Mouse (Mus musculus): ENCODE data around the gene Tmem167. TPM values are rescaled to one million over a fixed set of nuclear protein-coding genes. Genes with fewer than 3 reads are reported as not detected.
"Not testable (repeated sequence)": the region's sequence is repeated elsewhere in the genome, so short reads cannot be mapped to it uniquely, and the experiment has no call there.

Tmem167 gene
- 1 to 10 TPM; 4.6 to 6.4 (median 5.6) TPM for total RNA-seq (2022)

DNA sequence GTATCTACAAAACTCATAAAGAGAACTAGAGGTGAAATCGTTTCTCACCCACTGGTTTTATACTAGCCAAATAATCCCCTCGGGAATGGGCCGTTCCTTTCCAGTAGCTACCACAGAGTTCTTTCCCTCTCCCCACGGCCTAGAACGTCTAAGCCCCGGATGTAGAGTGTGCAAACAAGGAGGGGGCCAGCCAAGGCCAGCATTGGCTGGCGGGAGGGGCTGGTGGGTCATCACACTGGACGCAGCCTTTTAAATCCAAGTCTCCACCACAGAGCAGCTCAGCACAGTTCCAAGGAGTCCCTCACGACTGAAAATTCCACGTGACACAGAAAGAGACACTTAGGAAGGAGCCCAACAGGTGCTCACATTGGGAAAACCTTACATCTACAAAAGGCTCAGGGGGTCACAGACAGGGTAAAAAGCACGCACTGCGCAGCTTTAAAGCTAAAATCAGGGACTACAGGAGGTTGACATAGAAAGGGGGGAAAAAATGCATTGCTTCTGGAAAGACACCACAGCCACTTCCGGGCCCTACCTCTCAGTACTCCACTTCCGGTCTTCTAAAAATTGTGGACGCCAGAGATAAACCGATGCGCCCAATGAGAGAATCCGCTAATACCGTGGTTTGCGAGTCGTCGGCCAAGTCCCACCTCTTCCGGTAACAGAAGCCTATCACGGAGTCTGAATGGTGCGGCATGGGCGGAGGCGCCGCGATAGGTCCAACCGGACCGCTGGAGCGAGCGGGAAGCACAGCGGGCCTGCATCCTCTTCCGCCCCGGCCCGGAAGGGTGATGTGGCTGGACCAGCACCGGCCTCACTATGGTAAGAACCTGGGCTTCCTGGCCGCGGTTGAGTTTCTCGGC, at the start of gene Tmem167, which contains the start of gene Xrcc4:
Gene Tmem167, plus strand, starts transcription at position 162 of the 863 bp plus-strand sequence.
Gene Xrcc4, minus strand, starts transcription at position 647 of the 863 bp plus-strand sequence.
- DNase-seq (ENCODE audit: low spot score) = peak; percentile 99

DNA sequence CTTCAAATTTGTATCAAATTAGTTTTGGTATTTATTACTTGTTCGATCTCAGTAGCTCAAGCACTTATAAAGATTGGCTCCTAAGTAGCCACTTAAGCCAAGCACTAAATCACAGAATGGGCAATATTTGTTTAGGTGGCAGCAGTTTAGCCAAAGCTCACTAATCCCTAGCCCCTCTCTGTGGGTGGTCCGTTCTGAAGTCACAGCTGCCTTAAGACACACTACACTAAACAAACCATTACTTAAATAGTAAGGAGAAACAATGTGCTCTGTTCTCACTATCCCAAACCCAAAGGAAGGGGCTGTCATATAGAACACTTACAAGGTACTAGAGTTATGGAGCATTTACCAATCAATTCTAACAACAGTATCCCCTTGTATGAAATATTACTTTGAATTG, 49.3 kb upstream of the Tmem167 start:
- no peak for DNase-seq (ENCODE audit: low spot score)

DNA sequence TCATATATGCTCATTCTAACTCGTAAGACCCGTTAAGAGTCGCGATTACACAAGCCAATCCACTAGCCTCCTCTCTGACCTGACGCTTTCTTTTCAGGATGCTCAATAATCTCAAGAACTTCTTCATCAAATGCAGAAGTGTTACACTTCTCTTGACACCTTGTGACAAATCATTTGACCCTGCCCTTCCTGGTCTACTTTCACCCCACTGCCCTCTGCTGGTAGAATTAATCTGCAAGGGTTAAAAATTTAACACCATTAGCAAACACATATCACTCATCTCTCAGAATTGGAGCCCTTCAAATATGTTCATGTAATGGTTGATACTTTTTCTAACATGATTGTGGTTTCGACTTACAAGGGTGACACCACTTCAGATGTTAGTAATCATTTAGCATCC, 37.2 kb upstream of the Tmem167 start:
- DNase-seq (ENCODE audit: low spot score) = no peak

DNA sequence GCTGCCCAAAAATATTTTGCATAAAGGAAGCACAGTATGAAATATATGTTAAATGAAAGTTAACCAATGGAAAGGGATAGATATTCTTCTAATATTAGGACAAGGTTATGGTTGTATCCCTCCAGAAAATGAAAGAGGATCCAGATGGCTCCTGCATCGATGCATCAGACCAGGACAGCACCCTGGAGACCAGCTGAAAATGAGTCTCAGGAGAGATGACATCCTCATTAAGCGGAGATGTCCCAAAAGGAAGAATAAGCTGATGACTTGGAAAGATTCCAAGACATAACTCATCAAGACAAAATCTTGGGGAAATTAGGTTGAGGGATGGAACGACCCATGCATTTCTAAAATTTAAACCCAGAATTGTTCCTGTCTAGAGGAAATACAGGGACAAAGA, 36.5 kb upstream of the Tmem167 start:
- no peak for DNase-seq (ENCODE audit: low spot score)

DNA sequence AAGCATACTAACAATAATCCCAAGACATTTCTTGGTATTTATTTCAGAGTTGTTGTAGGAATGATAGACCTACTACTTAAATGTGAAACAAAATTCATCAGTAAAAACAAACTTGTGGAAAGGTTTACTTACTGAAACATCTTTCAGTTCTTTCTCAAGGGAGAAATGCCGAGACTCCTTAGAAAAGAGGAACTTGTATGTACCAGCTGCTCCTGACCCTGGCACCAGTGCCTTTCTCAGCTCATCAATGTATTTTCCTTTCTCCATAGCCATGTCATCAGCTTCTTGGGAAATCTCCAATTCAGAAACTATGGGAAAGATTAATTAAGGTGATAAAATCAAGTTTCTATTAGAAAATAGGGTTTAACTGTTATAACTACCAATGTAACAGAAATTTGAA, 27.0 kb upstream of the Tmem167 start:
- DNase-seq (ENCODE audit: low spot score) = no peak

DNA sequence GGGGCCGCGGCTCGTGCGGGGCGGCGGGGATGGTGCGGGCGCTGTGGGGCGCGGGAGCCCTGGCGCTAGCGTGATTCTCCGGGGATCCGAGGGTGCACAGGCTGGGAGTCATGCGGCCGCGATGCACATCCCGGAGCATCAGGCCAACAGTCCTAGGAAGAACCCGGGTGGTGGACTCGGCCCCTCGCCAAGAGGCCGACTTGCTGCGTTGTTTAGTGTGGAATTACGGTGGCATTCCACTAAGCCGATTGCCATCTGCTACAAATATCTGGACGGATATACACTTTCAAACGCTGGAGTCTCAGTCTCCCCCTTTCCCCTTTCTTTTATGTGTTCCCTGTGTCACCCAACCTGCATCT, 881 bp downstream of the Tmem167 start:
- DNase-seq (ENCODE audit: low spot score) = no peak

DNA sequence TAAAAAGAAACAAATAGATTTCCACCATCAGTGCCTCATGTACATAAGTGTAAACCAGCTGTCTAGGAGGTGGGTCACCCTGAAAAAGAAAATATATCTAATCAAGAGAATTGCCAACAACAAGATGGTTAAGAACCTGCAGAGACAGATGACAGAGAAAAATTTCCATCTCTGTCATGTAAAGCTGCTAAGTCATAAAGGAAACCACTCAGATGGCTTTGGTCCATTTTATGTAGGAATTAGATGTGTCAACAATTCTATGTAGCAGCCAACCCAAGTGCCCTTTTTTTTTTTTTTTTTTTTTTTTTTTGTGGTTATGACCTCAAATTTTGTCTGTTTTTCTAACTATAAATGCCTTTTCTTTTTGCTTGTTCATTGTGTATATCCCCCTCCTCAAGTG, 12.6 kb downstream of the Tmem167 start:
- DNase-seq (ENCODE audit: low spot score) = no peak

DNA sequence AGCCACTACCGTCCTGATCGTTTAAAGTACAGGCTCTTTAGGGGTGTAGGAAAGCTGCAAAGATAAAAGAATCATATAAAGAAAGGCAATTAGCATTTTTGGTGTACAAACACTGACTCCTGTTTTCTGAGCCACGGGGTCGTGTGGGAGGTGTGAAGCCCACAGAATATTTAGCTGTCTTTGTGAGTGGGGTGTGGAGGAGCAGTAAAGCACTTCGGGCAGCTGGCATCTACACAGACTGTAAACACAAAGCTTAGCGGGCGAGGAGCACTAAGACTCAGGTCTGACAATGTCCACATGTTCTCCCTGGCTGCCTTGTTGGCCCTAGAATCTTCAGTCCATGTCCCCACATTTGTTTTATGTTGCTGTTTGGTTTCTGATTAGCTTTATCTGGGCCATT, 17.2 kb downstream of the Tmem167 start:
- no peak for DNase-seq (ENCODE audit: low spot score)

DNA sequence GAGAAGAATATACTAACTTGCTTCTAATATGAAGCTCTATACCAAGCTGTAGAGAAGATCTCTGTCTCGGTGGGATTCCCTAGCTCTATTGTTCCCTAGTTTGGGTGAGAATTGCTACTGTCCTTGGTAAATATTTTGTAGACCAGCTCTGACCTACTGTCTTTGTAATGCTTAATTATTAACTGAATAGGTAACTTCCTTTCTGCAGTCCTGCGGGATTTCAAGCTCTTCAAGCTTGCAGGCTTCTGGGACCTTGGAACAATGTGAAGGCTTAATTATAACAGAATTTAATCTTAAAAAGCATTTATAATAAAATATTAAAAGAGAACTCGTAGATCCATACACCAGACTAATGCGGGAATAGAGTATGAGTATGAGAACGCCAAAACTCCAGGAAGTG, 19.8 kb downstream of the Tmem167 start:
- not testable (repeated sequence) for DNase-seq (ENCODE audit: low spot score)

DNA sequence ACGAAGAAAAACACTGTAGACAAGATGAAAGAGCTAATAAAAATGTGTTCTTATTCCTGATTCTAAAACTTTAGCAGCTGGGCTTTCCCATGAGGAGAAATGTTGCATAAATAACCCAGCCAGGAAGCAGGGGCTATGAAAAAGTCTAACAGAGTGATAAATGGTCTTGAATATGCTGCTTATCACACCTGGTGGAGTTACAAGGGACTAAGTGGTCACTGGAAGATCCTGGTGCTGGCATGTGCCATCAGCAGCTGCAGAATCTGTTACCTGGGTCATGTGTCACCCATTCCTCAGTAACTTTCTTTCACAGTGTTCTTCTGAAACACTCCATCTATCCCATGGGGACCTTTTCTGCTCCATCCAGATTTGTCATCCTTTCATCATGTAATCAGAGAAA, 22.8 kb downstream of the Tmem167 start:
- DNase-seq (ENCODE audit: low spot score) = no peak

DNA sequence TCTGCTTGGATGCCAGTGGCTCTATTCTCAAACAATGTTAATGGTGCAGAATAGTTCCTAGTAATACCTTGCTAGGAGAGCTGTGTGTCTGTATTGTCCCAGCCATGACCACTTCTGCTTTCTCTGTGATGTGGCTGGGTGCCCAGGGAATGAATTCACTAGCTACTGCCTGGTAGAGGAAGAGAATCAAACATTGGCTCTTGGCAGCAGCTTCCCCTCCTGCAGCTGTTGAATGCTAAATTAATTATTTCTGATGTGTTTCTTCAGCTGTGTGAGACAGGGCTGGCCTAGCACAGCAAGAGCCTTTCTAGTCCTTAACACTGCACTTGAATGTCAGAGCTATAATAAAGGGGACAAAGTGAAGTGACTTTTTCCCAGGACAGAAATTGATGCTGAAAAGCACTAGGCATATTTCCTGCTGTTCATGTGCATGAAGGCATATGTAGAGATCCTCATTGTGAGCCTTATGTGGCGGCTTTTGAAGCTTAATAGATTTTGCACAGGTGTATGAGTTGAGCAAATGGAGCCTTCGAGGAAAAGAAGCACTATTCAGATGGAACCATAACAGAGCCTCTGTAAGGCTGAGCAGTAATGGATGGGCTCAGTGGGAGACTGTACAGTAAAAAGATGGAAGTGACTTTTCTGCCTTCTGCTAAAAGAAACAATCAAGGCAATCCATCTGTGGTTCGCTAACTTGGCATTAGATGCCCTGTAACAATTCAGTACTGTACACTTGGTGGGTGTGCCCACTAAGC, 47.4 kb downstream of the Tmem167 start:
- peak; percentile 12 for DNase-seq (ENCODE audit: low spot score)

DNA sequence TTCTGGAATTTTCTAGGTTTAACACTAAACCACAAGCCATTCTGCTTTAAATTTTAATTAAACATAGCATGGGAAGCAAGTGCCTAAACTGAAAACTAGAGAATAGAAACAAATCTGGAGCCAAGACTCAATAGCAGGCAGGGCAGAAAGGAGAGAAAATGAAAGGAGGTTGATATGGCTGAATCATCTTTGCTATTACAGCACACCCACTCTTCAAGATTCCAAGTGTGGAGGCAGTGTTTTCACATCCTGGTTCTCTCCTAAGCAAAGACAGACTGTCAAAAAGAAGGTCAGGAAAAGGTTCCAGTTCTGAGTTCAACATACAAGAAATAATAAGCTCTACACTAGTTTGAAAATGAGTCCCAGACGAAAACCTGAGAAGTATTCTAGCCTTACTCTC, 52.8 kb downstream of the Tmem167 start:
- DNase-seq (ENCODE audit: low spot score) = no peak

DNA sequence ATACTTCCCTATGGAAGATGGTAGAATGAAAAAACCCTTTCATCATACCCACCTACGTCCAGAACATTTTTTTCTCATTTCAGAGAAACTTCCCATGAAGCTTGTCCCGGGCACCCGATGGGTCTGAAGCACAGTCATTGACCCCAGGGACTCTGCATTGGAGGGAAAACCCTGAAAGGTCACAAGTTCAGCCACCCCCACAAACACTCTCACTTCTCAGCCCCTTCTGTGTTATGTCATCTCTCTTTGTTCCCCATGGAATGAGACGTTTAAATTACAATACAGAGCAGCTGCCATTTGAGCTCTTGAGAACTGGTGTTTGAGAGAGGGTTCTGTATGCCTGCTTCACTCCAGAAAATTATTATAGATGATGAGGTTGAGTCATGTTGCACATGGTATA, 54.3 kb downstream of the Tmem167 start:
- no peak for DNase-seq (ENCODE audit: low spot score)

DNA sequence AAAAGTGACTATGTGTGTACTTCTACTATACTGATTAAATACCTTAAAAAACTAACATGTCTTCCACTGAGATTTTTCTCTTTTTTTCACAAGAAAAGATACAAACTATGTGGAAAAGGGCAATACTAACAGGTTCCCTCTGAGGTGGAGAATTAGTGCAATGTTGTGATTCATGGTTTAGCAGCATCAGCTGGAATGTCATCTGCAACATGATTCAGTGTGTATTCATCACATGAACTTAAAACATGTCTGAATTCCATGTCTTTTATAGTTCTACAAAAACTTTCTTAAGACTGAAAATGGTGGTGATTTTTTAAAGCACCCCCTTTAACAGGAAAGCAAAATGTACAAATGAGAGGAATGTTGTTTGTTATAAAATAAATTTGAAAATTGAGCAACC, 63.0 kb downstream of the Tmem167 start:
- DNase-seq (ENCODE audit: low spot score) = no peak

DNA sequence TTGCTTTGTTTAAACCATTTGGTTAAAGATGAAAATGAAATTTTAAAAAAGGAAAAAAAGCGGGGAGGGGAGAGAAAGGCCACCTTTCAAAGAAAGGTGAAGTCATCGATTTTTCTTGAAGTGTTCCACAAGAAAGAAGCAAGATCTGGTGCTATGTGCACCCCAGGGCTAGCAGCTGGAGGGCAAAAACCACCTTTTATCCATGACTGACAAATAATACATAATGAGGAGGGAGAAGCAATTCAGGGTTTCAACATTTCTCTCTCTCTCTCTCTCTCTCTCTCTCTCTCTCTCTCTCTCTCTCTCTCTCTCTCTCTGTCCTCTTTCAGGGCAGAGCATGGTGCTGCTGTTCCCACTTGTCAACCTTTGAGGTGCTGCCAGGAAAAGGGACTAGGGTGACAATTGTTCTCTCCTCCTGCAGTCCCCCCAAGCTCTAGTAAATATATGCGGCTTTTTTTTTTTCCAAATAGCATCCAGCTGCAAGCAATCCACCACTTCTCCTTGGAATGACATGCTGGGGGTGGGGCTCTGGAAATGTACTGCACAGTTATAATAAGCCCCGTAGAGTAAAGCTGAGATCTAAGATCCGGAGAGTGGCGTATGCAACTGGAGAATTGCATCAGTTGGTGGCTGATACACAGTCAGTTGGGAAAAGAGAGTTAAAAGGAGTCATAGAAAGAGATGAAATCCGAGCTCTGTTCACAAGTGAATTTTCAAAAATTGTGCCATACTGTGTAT, 63.8 kb downstream of the Tmem167 start:
- no peak for DNase-seq (ENCODE audit: low spot score)

DNA sequence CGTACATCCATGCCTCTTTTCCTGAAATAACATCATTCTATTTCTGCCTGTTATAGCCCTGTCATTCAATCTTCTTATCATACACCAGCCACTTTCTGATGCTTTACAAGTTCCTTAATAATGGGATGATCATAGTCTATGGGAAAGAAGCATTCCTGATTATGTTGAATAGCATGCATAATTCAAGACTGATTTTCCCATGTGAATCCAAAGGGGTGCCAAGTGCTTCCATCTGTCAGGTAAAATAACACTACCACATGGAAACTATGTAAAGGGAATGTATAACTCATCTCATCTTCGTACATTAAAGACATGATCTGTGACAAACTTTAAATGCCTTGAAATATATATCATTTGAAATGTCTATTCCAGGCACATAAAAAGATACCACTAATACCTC, 75.2 kb downstream of the Tmem167 start:
- no peak for DNase-seq (ENCODE audit: low spot score)

DNA sequence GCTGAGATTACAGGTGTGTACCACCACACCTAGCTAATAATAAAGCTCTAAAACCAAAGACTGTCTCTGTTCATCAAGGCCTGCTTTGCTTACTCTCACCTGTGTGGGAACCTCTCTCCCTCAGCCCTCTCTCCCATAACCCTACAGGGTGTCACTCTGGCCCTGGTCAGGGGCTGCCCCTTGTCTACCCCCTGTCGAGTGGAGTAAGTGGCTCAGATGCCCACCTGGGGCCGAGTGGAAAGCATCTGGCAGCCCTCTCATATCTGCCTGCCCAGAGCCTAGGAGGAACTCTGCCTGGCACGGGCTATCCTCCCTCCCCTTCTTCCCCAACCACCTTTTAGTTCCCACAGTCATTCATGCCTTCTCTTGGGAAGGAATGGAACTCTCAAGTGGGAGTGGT, 78.1 kb downstream of the Tmem167 start:
- DNase-seq (ENCODE audit: low spot score) = no peak

DNA sequence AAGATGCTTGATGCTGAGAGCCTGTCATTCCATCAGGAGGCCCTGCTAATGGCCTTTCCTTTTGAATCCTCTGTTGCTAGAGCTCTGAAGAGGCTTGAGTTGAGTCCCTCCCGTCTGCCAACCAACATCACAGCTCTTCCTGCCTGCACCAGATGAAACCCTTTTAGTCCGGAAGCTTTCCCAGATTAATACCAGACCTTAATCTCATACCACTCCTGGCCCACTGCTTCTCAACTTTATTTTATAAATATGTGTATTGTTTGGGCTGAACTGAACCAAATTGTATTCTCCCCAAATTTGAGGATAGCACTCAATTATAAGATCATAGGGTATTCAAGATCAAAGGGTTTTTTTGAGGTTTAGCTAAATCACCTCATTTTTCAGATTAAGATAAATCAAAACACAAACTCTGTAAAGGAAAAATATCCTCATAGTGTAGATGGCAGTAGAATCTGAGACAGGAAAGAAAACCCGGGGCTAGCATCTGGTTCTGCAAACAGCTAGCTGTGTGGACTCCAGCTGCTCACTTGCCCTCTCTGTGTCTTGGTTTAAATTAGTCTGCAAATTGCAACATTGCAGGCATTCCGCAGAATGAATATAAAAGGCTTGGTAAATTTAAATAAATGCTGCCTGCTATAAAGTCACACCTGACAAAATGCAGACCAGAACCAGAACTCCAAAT, 81.3 kb downstream of the Tmem167 start:
- DNase-seq (ENCODE audit: low spot score) = no peak

DNA sequence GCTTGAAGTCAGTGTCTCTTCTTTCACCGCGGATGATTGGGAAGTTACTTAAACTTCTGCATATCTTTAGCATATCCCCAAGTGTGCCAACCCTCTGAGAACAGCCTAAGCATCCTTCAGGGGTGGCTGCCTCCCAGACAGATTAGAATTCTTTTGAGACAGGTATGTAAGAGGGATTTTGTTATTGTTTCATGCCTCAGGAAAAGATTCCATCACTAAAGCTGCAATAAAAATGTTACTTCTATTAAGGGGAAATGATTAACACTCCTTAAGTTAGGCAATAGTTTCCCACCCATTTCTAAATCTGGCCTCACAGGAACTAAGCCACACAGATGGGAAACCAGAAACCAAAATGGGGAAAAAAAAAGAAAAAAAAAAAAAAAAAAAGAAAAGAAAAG, 81.9 kb downstream of the Tmem167 start:
- DNase-seq (ENCODE audit: low spot score) = no peak

DNA sequence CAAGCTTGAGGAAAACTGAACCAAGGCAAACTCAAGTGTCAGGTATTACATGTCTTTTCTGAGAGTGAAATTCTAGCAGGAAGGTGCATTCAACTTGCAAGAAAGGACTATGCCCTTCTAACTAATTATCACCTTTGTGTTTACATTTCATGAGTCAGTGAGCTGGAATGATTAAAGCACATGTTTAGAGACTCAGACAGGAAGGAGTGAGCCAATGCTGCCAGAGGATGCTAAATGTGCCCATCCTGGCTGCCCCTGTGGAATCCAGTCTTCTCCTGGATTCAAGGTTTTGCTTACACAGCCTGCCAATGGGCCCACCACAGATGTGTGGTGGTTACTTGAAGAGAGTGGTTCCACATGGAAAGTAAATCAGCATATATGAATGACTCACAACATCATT, 82.5 kb downstream of the Tmem167 start:
- no peak for DNase-seq (ENCODE audit: low spot score)

DNA sequence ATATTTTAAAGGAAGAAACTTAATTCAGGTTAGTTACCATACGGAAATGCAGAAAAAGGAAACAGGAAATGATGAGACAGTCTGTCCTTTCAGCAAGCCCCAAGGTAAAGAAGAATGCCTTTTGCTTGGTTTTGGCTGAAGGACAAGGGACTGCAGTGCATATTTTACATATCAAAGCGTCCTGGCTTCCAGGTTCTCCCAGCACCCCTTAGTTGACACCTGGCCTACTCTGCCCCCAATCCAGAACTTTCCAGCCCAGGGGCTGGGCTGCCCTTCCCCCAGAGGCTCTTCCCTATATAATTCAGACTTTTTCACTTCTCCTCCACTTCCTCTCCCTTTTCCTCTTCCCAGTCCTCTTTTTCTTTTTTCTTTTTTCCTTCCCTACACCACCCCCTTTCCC, 86.7 kb downstream of the Tmem167 start:
- DNase-seq (ENCODE audit: low spot score) = no peak

DNA sequence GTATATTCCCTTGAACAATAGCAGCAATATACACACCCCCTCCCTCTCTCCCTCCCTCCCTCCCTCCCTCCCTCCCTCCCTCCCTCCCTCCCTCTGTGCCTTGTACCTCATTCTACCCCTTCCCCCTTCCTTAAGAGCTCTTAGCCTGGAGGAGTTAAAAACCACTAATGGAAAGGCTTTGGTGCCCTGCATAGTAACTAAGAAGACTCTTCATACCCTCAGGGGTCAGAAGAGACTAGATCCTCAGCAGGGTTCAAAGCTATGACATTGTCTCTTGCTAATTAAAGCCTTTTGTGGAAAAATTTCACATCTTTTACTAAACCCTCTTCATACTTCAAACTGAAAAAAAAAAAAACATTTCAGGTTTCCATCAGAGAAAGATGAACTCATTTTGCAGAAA, 93.3 kb downstream of the Tmem167 start:
- no peak for DNase-seq (ENCODE audit: low spot score)

Measured in heart, adult 8-10 months (tissue).